Mouse (Mus musculus): ENCODE results near the gene Mogat2.
A peak's percentile ranks its signal among the peaks of the same experiment; 100 is the strongest.

DNA sequence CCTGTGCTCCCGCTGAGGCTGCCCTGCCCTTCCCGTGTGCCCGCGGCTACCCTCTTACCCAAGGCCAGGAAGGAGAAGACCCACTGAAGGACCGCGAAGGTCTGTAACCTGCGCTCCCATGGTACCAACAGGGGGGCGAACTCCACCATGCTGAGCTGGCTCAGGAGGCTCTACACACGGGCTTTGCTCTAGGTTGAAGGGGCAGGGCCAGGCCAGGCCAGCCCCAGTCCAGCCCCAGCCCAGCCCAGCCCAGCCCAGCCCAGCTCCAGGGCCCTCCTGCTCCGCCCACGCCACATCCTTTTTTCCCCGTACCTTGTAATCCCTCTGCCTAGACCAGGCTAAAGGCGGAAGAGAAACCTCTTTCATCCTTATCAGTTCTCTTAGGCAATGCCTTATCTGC lies at the start of gene Mogat2:
- TF ChIP-seq POLR2A (IDR thresholded peaks at IDR 0.05; ENCODE audit: low read depth, low read length) (peak; percentile 70; the same call in 1 of the 2 replicates), CTCF (IDR thresholded peaks at IDR 0.05; ENCODE audit: extremely low read depth, insufficient read length, insufficient replicate concordance, low read depth, low read length) (no peak)
